Mouse (Mus musculus): ENCODE data around the gene Rxfp2.

Gene Rxfp2

DNA sequence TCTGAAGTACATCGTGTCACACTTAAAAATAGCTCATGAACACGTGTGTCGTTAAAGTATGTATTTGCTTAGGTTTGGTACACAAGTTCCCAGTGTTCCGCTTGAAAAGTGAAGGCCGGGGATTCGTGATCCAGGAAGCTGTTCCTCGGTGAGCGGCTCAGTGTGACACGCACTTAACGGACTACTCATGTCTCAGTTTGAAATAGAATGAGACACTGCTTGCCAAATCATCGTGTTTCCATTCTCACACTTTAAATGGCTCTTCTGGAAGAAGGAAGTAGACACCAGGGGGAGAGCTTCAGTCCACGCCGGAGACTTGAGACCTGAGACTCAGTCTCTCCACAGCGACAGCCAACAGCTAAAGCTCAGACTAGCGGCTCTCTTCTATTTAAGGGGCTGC is 28.0 kb downstream of the Rxfp2 start:
- no peak for DNase-seq

GRCm38 (mm10) chr5:150049946-150050345 is 31.5 kb downstream of the Rxfp2 start:
- no peak for DNase-seq

DNA sequence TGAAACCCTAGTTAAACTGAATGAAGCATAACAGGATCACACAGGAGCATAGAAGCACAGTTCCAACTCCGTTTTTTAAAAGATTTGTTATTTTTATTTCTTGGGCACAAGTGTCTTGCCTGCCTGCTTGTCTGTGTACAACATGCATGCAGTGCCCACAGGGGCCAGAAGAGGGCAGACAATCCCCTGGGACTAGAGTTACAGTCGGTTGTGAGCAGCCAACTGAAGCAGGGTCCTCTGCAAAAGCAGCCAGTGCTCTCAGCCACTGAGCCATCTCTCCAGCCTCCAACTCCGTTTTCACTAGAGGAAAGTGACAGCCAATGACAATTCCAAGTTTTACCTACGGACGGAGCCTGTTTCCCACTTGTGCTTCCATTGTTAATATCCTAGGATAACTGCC is 33.4 kb downstream of the Rxfp2 start:
- DNase-seq: peak in 1 of 2 experiments; percentile 6

GRCm38 (mm10) chr5:150053294-150053693 is 34.8 kb downstream of the Rxfp2 start:
- DNase-seq: no peak

- no peak for DNase-seq
These were observed 35.5 kb downstream of the Rxfp2 start for GRCm38 (mm10) chr5:150053956-150054355.

DNA sequence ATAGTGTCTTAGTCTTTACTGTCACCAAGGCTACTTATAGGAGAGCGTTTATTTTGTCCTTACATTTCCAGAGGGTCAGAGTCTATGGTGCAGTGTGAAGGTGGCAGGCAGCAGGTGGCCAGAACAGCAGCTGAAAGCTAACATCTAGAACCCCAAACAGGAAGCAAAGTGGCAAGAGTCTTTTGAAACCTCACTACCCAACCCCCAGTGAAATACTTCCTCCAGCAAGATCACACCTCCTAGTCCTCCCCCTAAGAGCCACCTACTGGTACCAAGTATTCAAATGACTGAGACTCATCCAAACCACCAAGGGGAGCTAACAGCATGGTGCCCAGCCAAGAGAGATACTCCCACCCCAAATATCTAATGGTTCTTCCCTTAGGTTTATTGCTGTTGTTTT is 36.8 kb downstream of the Rxfp2 start:
- DNase-seq: no peak

DNA sequence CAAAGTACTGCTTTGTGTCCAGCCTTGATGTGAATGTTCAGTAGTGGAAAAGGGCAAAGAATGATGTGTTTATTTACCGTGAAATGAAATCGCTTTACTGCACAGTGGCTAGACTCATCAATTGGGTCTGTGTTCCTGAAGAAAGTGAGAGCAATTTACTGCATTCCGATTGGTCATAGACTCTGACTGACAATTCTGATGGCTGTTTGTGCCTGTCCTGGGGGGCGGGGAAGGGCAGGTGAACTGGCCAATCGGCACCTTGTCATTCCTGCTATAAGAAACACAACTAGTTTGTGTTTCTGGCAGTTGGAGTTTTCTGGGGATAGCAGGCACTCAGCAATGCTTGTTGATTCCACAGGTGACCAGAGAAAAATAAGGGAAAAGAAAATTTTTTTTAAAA is 37.6 kb downstream of the Rxfp2 start:
- no peak for DNase-seq

DNA sequence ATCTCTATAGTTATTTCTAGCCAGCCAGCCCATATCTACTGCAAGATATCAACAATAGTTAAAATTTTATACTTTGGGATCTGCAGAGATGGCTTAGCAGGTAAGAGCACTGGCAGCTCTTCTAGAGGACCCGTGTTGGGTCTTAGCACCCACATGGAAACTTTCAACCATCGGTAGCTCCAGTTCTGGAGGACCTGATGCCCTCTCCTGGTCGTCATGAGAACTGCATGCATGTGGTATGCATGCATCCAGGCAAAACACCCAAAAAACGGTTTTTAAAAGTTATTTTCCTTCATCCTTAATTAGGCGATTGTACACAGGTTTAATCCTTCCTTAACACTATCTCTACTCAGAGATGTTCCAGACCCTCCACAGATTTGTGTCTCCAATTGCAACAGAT is 40.4 kb downstream of the Rxfp2 start:
- no peak for DNase-seq

GRCm38 (mm10) chr5:150059466-150059865 is 41.0 kb downstream of the Rxfp2 start:
- DNase-seq: no peak

GRCm38 (mm10) chr5:150061086-150061485 is 42.6 kb downstream of the Rxfp2 start:
- DNase-seq: no peak

DNA sequence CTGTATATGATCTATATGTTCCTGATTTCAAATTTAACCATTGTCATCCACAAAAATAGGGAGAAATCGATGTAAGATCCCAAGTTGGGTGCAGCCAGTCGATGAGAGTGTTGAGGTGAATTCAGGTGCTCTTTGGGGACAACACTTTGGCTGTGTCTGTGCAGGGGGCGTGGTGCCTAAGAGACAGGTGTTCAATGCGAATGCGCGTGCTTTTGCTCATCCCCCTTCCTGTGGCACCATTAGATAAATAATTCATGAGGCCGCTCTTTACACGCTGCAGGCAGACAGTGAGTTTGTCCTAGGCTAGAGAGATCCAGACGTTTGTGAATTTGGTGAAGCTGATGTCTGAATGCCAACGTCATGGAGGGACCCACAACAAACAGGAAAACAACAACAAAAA is 45.8 kb downstream of the Rxfp2 start:
- DNase-seq: no peak

DNA sequence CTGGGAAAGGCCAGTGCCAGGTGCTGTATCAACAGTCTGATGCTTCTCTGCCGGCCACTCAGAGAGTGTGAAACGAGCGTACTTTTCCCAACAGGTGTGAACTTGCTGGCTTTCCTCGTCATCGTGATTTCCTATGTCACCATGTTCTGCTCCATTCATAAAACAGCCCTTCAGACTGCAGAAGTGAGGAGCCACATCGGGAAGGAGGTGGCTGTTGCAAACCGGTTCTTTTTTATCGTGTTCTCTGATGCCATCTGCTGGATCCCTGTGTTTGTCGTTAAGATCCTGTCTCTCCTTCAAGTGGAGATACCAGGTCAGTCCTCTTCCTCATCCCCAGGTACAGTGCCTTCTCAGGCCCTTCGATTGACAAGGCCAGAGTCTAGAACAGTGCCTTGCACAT is 51.6 kb downstream of the Rxfp2 start:
- peak in 1 of 2 experiments; percentile 15 for DNase-seq

GRCm38 (mm10) chr5:150071738-150072137 is 53.3 kb downstream of the Rxfp2 start:
- DNase-seq: no peak

DNA sequence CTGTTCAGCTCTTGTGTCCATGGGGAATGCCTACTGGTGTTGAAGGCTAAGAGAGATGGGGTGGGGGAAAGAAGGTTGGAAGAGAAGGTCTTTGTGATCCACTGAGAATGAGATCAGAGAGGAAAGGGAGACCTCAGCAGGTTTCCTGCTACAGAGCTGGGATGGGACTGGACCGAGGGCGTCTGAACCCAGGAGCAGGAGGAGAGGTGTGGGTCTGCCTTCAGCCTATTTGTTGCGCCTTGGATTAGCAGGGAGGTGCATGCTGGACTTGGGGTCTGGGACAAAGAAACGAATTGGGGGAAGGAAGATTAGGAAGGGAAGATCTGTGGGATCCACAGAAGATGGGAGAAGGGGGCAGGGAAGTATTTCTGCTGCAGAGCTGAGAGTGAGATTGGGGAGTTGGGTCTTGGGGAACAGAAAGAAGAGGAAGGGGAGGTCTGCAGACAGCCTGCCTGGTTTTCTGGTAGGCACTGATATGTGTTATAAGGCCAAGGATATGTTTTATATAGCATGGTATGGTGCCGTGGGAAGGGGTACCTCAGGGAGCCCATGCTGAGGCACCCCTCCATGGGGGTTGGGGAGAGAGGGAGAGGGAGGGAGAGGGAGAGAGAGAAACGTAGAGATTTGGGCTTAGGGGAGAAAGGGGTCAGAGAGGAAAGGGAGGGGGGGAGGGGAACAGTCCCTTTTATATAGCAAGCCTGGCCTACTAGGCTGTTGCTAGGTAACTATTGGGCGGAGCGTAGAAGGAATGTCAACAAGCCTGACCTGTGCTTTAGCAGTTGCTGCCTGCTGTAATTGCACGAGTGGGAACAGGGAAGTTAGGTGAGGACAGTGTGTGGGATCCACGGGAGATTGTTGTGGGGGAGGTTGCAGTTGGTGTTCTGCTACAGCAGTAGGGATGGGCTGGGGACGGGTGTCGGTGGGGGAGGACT is 61.7 kb downstream of the Rxfp2 start:
- DNase-seq: no peak

DNA sequence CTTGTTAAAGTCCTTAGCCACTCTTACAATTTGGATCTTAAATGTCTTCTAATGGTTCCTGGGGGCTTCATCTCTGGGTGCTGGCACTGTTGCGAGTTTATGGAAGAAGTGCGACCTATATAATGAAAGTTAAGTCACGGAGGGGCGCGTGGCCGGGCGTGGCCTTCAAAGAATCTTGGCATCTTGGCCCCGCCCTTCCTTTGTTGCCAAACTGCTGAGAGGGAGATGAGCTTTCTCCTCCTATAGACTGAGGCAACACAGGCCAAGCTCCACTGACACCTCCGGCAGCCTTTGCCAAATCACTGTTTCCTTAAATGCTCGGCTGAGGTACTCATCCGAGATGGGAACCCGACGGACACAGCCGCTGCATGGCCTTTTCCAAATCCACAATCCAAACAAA is 64.2 kb downstream of the Rxfp2 start:
- DNase-seq: no peak

- no peak for DNase-seq
These were observed 64.7 kb downstream of the Rxfp2 start for GRCm38 (mm10) chr5:150083190-150083589.

GRCm38 (mm10) chr5:150097620-150098019 is 79.1 kb downstream of the Rxfp2 start:
- peak; percentile 59 to 63 for DNase-seq

DNA sequence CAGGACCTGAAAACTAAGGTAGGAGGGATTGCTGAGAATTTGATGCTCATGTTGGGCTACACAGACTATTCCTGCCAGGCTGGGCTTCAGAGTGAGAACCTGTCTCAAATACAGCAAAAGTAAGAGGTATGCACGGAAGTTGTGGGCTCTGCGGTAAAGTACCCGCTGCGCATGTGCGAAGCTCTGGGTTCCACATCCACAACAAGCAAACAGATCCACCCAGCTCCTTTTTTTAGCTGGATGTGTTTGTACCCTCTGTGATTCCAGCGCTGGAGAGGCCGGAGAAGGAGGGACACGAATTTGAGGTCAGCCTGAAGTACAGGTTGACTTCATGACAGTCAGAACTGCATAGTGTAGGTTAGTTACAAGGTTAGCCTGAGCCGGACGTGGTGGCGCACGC is 80.3 kb downstream of the Rxfp2 start:
- DNase-seq: no peak

DNA sequence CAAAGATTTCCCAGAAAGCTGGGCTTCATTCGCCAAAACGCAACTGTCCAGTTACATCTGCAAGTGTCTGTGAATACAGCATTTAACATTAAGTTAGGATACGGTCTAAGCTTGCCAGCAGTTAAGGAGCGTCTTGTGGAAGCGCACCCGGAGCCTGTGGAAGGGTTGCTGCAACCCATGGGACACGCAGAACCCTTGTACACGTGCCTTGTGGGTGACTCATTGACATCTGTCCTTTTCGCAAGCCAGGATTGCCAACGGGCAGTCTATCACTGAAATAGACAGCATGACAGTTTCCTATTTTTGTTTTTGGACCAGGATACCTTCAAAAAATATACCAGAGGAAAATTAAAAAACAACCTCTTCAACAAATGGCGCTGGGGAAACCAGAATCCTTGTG is 83.3 kb downstream of the Rxfp2 start:
- DNase-seq: no peak

GRCm38 (mm10) chr5:150106358-150106757 is 87.9 kb downstream of the Rxfp2 start:
- DNase-seq: no peak

GRCm38 (mm10) chr5:150111236-150111635 is 92.8 kb downstream of the Rxfp2 start:
- DNase-seq: no peak

DNA sequence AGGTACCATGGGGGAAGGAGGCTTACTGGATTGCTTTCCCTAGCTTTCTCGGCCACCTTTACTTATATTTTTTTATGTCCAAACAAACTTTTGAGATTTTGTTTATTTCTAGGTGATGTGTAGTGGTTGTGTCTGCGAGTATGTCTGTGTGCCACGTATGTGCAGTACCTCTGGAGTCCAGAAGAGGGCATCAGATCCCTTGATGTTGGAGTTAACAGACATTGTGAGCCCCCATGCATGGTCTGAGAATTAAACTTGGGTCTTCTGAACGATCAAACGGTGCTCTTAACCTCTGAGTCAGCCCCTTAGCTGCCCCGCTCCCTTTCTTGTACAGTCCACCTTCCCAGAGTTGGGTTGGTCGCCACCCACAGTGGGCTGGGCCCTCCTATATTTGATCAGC is 95.5 kb downstream of the Rxfp2 start:
- no peak for DNase-seq

GRCm38 (mm10) chr5:150114778-150115177 is 96.3 kb downstream of the Rxfp2 start:
- no peak for DNase-seq

GRCm38 (mm10) chr5:150115271-150116092 is 97.0 kb downstream of the Rxfp2 start:
- DNase-seq: no peak

All from cerebellum, postnatal 36 days (tissue).